Mouse (Mus musculus) thymus, adult 2 months (tissue): ENCODE data around the gene Fbxo45. TPM values are rescaled to one million over a fixed set of nuclear protein-coding genes. Genes with fewer than 3 reads are reported as not detected.

Experiments used
- DNase-seq: peaks from one replicate; pipeline ENCODE4 v3.0.0; 2021
- H3K27ac ChIP-seq: fragments of 200-500 bp; 2 replicates; pipeline ENCODE4 v1.5.1; 2012; ENCODE audit warnings: low read length, control low read depth; ENCODE audit not compliant: control insufficient read depth, insufficient read depth
- H3K27me3 ChIP-seq: fragments of 200-500 bp; 2 replicates; pipeline ENCODE4 v1.6.1; 2012; ENCODE audit warnings: mild to moderate bottlenecking, low read length, moderate library complexity, mixed read lengths; ENCODE audit not compliant: control insufficient read depth, insufficient read depth
- H3K36me3 ChIP-seq: fragments of 200-500 bp; 2 replicates; pipeline ENCODE4 v1.6.1; 2012; ENCODE audit warnings: mild to moderate bottlenecking, low read length, moderate library complexity; ENCODE audit not compliant: control insufficient read depth, insufficient read depth
- H3K4me1 ChIP-seq: fragments of 200-500 bp; replicated peaks from 2 replicates; pipeline ENCODE4 v1.6.1; 2012; ENCODE audit warnings: low read length; ENCODE audit not compliant: control insufficient read depth, insufficient read depth
- H3K4me3 ChIP-seq: fragments of 200-500 bp; 2 replicates; pipeline ENCODE4 v1.5.1; 2012; ENCODE audit warnings: mild to moderate bottlenecking, low read length, control low read depth, moderate library complexity; ENCODE audit not compliant: control insufficient read depth, insufficient read depth
- CTCF ChIP-seq: fragments of 200-500 bp; IDR thresholded peaks from 2 replicates; pipeline ENCODE4 v1.5.1; 2012; ENCODE audit warnings: mild to moderate bottlenecking, control low read depth, low read length, moderate library complexity, borderline replicate concordance; ENCODE audit not compliant: control insufficient read depth, poor library complexity, insufficient read depth; ENCODE audit errors: extremely low read depth
- POLR2A ChIP-seq: fragments of 200-500 bp; IDR thresholded peaks from 2 replicates; pipeline ENCODE4 v1.6.1; 2012; ENCODE audit warnings: mild to moderate bottlenecking, low read length, control low read depth, moderate library complexity; ENCODE audit not compliant: control insufficient read depth, poor library complexity, insufficient read depth; ENCODE audit errors: extremely low read depth
- WGBS: fragments of 180-500 bp; shearing (Covaris S2); methylation state at CpG from one replicate; pipeline ENCODE4 v1.1.7; 2018; 5-methylcytosine and 5-hydroxymethylcytosine counted together
- polyA plus RNA-seq: library from polyadenylated mRNA; depleted of rRNA; stranded (reverse); fragments of >200 nt; gene quantifications from 2 replicates; pipeline ENCODE4 v1.2.3, GENCODE M21; 2012

The Fbxo45 gene
- polyA plus RNA-seq, 1 experiment, result 6.5 TPM

DNA sequence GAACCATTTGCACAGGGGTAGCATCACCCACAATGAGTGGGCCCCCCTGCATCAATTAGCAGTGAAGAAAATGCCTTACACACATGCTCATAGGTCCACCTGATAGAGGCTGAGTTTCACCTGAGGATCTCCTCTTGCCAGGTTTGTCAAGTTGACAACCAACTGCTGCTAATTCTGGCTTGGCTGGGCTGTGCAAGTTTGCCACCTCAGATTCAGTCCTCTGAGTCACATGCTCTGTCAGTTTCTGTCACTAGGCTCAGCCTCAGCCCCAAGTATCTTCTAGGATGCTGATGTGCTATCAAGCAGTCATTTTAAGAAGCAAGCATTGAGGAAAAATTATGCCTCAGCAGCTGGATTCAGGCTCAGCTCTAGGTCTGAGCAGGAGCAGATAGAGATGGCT lies 32.8 kb downstream of the Fbxo45 start:
- no peak for DNase-seq
- TF ChIP-seq CTCF (no peak), POLR2A (no peak)

DNA sequence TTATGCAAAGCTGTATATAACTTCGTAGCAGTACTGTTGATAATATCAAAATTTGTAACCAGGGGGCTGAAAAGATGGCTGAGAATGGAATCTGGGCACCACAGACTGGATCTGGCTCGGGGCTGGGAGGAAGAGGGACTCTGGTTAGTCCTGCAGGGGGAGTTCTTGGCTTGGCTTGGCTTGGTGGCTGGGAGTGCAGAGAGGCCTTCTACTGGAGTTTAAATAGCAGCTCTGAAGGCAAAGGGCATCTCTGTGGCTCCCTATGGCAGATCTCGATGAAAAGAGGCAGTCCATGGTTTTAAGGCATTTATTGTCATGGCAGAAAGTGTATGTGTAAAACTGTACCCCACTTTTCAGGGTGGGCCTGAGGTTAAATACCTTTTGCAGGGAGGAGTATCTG lies 42.1 kb downstream of the Fbxo45 start:
- Histone ChIP-seq H3K27ac (no peak overlapping the region), H3K4me3 (no peak overlapping the region), H3K27me3 (no peaks in the 10 kb centered on the region), H3K36me3 (no peaks in the 10 kb centered on the region), H3K4me1 (peaks cover 6% of the 10 kb centered on the region; the same call in 1 of the 2 replicates)
- 70% methylated on average over 3 of the region's 3 CpGs for WGBS
- DNase-seq, result no peak
- TF ChIP-seq CTCF, result no peak
- no peak for TF ChIP-seq POLR2A

More for the DNA sequence above, 32.8 kb downstream of the Fbxo45 start:
- Histone ChIP-seq H3K4me1 (0 out of 2 replicates have a peak, but pooled peaks cover 3% of the 10 kb centered on the region), H3K4me3 (no peak overlapping the region), H3K36me3 (no peaks in the 10 kb centered on the region), H3K27ac (no peak overlapping the region), H3K27me3 (no peaks in the 10 kb centered on the region)

DNA sequence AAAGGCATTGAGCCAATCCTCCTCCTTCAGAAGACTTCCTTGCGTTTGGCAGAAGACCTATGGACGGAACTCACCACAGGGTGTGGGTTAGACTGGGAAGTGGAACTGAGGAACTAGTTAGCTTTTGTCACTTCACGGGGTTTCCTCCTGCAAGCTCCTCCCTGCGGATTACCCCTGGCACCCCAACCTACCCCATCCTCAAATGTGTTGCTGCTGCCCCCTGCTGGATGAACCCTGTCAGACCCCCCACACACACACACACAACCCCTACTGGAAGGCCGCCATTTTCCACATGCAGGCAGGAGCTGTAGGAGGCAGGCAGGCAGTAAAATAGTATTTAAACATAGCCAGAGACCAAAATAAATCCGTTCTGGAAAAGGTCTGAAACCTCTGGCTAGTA lies 44.3 kb downstream of the Fbxo45 start:
- Histone ChIP-seq H3K27ac (no peak overlapping the region), H3K4me1 (peaks cover 6% of the 10 kb centered on the region; the same call in 1 of the 2 replicates), H3K36me3 (no peaks in the 10 kb centered on the region), H3K4me3 (no peak overlapping the region), H3K27me3 (no peaks in the 10 kb centered on the region)
- DNase-seq, result peak; percentile 94
- TF ChIP-seq POLR2A (no peak), CTCF (peak; percentile 95)
- 22% methylated on average over 6 of the region's 6 CpGs for WGBS

DNA sequence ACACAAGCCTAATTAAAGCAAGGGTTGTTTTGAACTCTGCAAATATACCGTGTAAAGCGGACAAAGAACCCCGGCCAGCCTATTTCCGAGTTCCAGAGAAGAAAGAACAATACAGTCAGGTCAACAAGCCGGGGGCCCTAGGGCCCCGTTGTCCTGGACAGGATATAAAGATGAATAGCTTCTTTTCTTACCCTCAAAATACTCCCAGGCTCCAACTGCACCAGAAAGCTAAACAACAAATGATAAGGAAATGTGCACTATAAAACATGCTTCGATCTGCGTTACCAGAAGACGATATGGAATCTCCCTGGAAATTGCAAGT lies 46.0 kb downstream of the Fbxo45 start:
- H3K27me3 ChIP-seq, result no peaks in the 10 kb centered on the region
- WGBS, result 82% methylated on average over 9 of the region's 9 CpGs
- H3K36me3 ChIP-seq, result no peaks in the 10 kb centered on the region
- H3K4me1 ChIP-seq, result peaks cover 6% of the 10 kb centered on the region; the same call in 1 of the 2 replicates
- H3K27ac ChIP-seq, result peak overlapping the region; percentile 95; the same call in 1 of the 2 replicates
- DNase-seq, result no peak
- TF ChIP-seq POLR2A (no peak), CTCF (no peak)
- H3K4me3 ChIP-seq, result peak overlapping the region; percentile 57

DNA sequence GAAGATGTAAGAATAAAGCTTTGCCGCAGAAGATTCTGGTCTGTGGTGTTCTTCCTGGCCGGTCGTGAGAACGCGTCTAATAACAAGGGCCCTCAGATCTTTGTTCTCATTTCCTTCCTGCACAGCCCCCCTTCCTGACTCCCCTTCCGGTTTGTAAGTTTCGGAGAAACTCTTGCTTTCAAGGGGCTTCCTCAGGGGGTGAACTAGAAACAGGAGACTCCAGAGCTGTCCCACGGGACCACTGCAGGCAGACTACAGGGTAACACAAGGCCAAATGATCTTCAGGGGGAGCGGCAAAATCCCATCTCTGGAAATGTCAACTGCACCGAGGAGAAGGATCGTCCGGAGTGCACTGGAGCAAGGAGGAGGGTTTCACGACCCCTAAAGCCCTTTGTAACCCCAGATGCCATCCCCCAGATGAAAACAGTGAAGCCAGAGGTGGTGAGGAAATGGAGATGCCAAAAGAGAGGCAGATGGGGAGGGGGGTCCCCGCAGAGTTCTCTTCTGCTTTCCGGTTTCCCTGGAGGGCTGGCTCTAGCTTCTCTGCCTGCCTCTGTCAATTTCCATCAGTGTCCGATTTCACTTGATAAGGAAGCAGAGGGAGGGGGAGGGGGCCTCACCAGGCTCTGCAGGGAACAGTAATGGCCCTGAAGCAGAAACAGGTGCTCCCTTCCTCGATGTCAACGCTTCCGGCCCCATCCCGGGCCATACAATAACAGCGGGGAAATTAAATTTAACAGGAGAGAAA lies 46.5 kb downstream of the Fbxo45 start:
- 58% methylated on average over 21 of the region's 21 CpGs for WGBS

DNA sequence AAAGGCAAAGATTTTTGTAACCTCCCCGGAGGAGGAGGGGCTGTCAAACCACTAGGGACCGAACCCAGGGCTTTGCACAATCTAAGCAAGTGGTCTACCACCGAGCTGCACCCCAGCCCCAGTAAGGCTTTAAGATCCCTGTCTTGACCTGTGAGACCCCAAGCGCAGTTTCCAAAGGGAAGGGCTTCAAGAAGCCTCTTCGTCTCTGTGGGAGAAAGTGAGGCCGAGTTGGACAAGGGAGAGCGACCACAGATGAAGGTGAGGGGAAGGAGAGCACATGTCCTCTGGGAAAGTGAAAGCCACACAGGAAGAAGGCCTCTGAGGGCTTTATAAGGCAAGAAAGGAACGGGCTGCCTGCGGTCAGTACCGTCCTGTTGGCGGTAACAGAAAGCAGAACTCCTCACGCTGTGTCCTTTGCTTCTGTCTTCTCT lies 56.9 kb downstream of the Fbxo45 start:
- Histone ChIP-seq H3K4me3 (peak overlapping the region; percentile 29), H3K4me1 (peaks cover 18% of the 10 kb centered on the region), H3K27ac (no peak overlapping the region)

More for the DNA sequence above, 46.5 kb downstream of the Fbxo45 start:
- no peak for TF ChIP-seq POLR2A
- no peak for TF ChIP-seq CTCF
- peak; percentile 54 for DNase-seq
- peaks cover 6% of the 10 kb centered on the region; the same call in 1 of the 2 replicates for H3K4me1 ChIP-seq
- H3K36me3 ChIP-seq, result no peaks in the 10 kb centered on the region
- H3K4me3 ChIP-seq, result peak overlapping the region; percentile 57
- peak overlapping the region; percentile 95 for H3K27ac ChIP-seq
- H3K27me3 ChIP-seq, result no peaks in the 10 kb centered on the region

More for the DNA sequence above, 56.9 kb downstream of the Fbxo45 start:
- 5% methylated on average over 12 of the region's 12 CpGs for WGBS
- TF ChIP-seq CTCF (no peak), POLR2A (no peak)
- peak; percentile 28 for DNase-seq
- no peaks in the 10 kb centered on the region for H3K36me3 ChIP-seq
- H3K27me3 ChIP-seq, result no peaks in the 10 kb centered on the region
